Comparison of ENCODE assay signal across 22 mouse cellular contexts in the genomic region with DNA sequence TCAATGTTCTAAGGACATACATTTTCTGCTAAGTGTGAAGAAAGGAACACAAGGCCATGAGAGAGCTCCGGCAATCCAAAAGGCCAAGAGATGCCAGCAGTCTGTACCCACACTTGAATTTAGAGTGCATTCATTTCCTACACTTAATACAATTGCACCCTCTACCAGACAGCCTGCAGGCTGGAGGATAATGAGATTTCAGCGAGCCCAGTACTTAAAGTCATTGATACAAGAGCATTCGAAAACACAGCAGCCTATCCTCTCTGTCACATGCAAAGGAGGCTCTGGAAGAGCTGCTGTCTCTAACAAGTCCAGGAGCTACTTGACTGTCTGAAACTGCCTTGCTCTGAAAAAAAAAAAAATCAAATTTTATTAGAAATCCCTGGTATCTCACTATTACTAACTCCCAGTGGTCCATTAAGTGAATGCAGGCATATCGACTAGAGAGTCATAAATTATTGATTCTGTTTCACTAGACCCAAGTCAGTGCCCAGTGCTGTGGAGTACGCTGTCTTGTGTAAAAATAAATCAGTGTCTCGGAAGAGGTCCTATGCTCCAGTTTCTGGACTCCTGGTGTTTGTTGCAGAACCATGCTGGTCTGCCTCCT.
A peak's percentile ranks its signal among the peaks of the same experiment; 100 is the strongest.
DNase-seq lines count a peak whose midpoint lies in the region; ATAC-seq and TF ChIP-seq lines count a peak whose summit lies in the region.
"Had no signal": no experiment of that assay in that cellular context is flagged by ENCODE, and none has a peak within 500 bp of the region (broad histone marks: within the 10 kb centered on the region; RNA-seq: fewer than 3 reads in every experiment).

No protein-coding gene starts in this region.

- no peak overlapping the region for H3K9ac ChIP-seq in hindbrain, postnatal 0 days (replicated peaks; ENCODE audit: low read length)
- no peak overlapping the region for H3K9ac ChIP-seq in midbrain, embryonic 16.5 days (ENCODE audit: low read depth, low read length)
- H3K9ac ChIP-seq: embryonic facial prominence, embryonic 12.5 days; forebrain, embryonic 15.5 days; heart, embryonic 15.5 days; liver, embryonic 14.5 days; lung, embryonic 15.5 days had no signal

- peaks cover 28% of the 10 kb centered on the region for H3K4me1 ChIP-seq in hindbrain, embryonic 10.5 days (replicated peaks)
- H3K4me1 ChIP-seq in hindbrain, postnatal 0 days (ENCODE audit: insufficient read depth, low read length), result peaks cover 17% of the 10 kb centered on the region
- peaks cover 20% of the 10 kb centered on the region for H3K4me1 ChIP-seq in midbrain, embryonic 16.5 days (ENCODE audit: control insufficient read depth, insufficient read depth, low read length)
- H3K4me1 ChIP-seq: lung, embryonic 15.5 days had no signal

- peak; percentile 49 for DNase-seq in brain, adult 2 months (ENCODE audit: low read depth, low spot score)
- DNase-seq in hindbrain, embryonic 10.5 days (ENCODE audit: low spot score), result no peak
- peak; percentile 37 for DNase-seq in hindbrain, postnatal 0 days (ENCODE audit: low spot score)
- no peak for DNase-seq in spleen, postnatal 36 days (ENCODE audit: low spot score in 2 of 2)
- no peak for DNase-seq in yolk sac, embryonic 10.5 days (ENCODE audit: low spot score)
- DNase-seq in adrenal gland, postnatal 14 days, result no peak
- DNase-seq: adrenal gland, postnatal 25 days; cerebellum, adult 2 months; gastrocnemius, postnatal 36 days; heart, postnatal 4 days; kidney, postnatal 10 days had no signal

- no peak overlapping the region for H3K4me2 ChIP-seq in hindbrain, postnatal 0 days (ENCODE audit: low read depth, low read length)
- no peak overlapping the region for H3K4me2 ChIP-seq in midbrain, embryonic 16.5 days (ENCODE audit: low read length)
- H3K4me2 ChIP-seq: embryonic facial prominence, embryonic 12.5 days; forebrain, embryonic 15.5 days; heart, embryonic 15.5 days; lung, embryonic 15.5 days had no signal

- no peaks in the 10 kb centered on the region for H3K27me3 ChIP-seq in hindbrain, embryonic 10.5 days (ENCODE audit: insufficient read depth, poor library complexity, severe bottlenecking)
- no peaks in the 10 kb centered on the region for H3K27me3 ChIP-seq in hindbrain, postnatal 0 days (ENCODE audit: insufficient read depth, low read length)
- no peaks in the 10 kb centered on the region for H3K27me3 ChIP-seq in midbrain, embryonic 16.5 days (ENCODE audit: control insufficient read depth, insufficient read depth, low read depth, low read length)
- H3K27me3 ChIP-seq: embryonic facial prominence, embryonic 12.5 days; forebrain, embryonic 15.5 days; heart, embryonic 15.5 days; lung, embryonic 15.5 days; Patski had no signal

- H3K36me3 ChIP-seq in hindbrain, embryonic 10.5 days, result no peaks in the 10 kb centered on the region
- H3K36me3 ChIP-seq in hindbrain, postnatal 0 days (ENCODE audit: insufficient read depth, low read length), result no peaks in the 10 kb centered on the region
- no peaks in the 10 kb centered on the region for H3K36me3 ChIP-seq in midbrain, embryonic 16.5 days (ENCODE audit: control insufficient read depth, insufficient read depth, low read length)
- H3K36me3 ChIP-seq: embryonic facial prominence, embryonic 12.5 days; forebrain, embryonic 15.5 days; heart, embryonic 15.5 days; lung, embryonic 15.5 days had no signal

- 0 out of 2 replicates have a peak overlapping the region, but pooled peaks have one; percentile 16 for H3K27ac ChIP-seq in hindbrain, embryonic 10.5 days
- no peak overlapping the region for H3K27ac ChIP-seq in hindbrain, postnatal 0 days
- peak overlapping the region; percentile 57 for H3K27ac ChIP-seq in midbrain, embryonic 16.5 days (ENCODE audit: low read length)
- H3K27ac ChIP-seq: embryonic facial prominence, embryonic 12.5 days; forebrain, embryonic 15.5 days; heart, embryonic 15.5 days; layer of hippocampus, adult 2 months; liver, embryonic 14.5 days; lung, embryonic 15.5 days; macrophage had no signal

- 77% methylated on average over 6 of the region's 6 CpGs for whole genome bisulfite sequencing in hindbrain, embryonic 10.5 days
- 70% methylated on average over 6 of the region's 6 CpGs for WGBS in hindbrain, postnatal 0 days
- WGBS in midbrain, embryonic 16.5 days, result 43% methylated on average over 6 of the region's 6 CpGs

- no peaks in the 10 kb centered on the region for H3K9me3 ChIP-seq in hindbrain, embryonic 10.5 days
- no peaks in the 10 kb centered on the region for H3K9me3 ChIP-seq in hindbrain, postnatal 0 days (ENCODE audit: low read length)
- H3K9me3 ChIP-seq in midbrain, embryonic 16.5 days (replicated peaks; ENCODE audit: control insufficient read depth, low read length, poor library complexity, severe bottlenecking), result no peaks in the 10 kb centered on the region
- H3K9me3 ChIP-seq: embryonic facial prominence, embryonic 12.5 days; forebrain, embryonic 15.5 days; heart, embryonic 15.5 days; lung, embryonic 15.5 days had no signal

- H3K4me3 ChIP-seq in hindbrain, embryonic 10.5 days, result no peak overlapping the region
- H3K4me3 ChIP-seq in hindbrain, postnatal 0 days (ENCODE audit: low read length), result no peak overlapping the region
- no peak overlapping the region for H3K4me3 ChIP-seq in midbrain, embryonic 16.5 days (ENCODE audit: low read depth, low read length)
- H3K4me3 ChIP-seq: embryonic facial prominence, embryonic 12.5 days; erythroblast, embryonic 14.5 days; forebrain, embryonic 15.5 days; heart, embryonic 15.5 days; layer of hippocampus, adult 2 months; lung, embryonic 15.5 days had no signal

- no peak for TF ChIP-seq CTCF in hindbrain, postnatal 0 days (IDR thresholded peaks at IDR 0.05; ENCODE audit: low read depth)

- no peak for ATAC-seq in hindbrain, postnatal 0 days
- peak; percentile 34; the same call in 1 of the 2 replicates for ATAC-seq in midbrain, embryonic 16.5 days
- ATAC-seq: forebrain, embryonic 15.5 days; intestine, embryonic 16.5 days; Patski had no signal

Comparison
In these comparisons a context has a peak if more than half of its experiments do, and no peak if none do; other contexts are left out.
1. DNase-seq: peak in brain, adult 2 months (single experiment) and hindbrain, postnatal 0 days (single experiment); none in hindbrain, embryonic 10.5 days (single experiment), spleen, postnatal 36 days (0 of 2), yolk sac, embryonic 10.5 days (single experiment) and adrenal gland, postnatal 14 days (single experiment).